Mouse (Mus musculus) heart, embryonic 12.5 days (tissue): ENCODE measurements around the gene Lpcat2. TPM values are rescaled to one million over a fixed set of nuclear protein-coding genes. Genes with fewer than 3 reads are reported as not detected.
A peak's percentile ranks its signal among the peaks of the same experiment; 100 is the strongest.

Experiments
- ATAC-seq: fragments of 200-750 bp; cut with Nextera tagmentation; 2 replicates; pipeline ENCODE4 v1.8.0; 2017; ENCODE audit warnings: moderate TSS enrichment, moderate library complexity; ENCODE audit not compliant: insufficient number of reproducible peaks, low FRiP score
- H3K27ac ChIP-seq: fragments of 300-500 bp; sonication (generic); 2 replicates; pipeline ENCODE4 v1.5.1; 2016; ENCODE audit warnings: mild to moderate bottlenecking, moderate library complexity; ENCODE audit not compliant: poor library complexity, severe bottlenecking
- H3K27me3 ChIP-seq: fragments of 300-500 bp; sonication (generic); replicated peaks from 2 replicates; pipeline ENCODE4 v1.6.1; 2016; ENCODE audit warnings: mild to moderate bottlenecking, moderate library complexity
- H3K36me3 ChIP-seq: fragments of 300-500 bp; sonication (generic); 2 replicates; pipeline ENCODE4 v1.6.1; 2016; ENCODE audit warnings: mild to moderate bottlenecking, moderate library complexity
- H3K4me1 ChIP-seq: fragments of 300-500 bp; sonication (generic); replicated peaks from 2 replicates; pipeline ENCODE4 v1.6.1; 2016; ENCODE audit warnings: mild to moderate bottlenecking
- H3K4me2 ChIP-seq: fragments of 300-500 bp; sonication (generic); 2 replicates; pipeline ENCODE4 v1.6.1; 2016; ENCODE audit warnings: mild to moderate bottlenecking, moderate library complexity
- H3K4me3 ChIP-seq: fragments of 300-500 bp; sonication (generic); 2 replicates; pipeline ENCODE4 v1.5.1; 2016; ENCODE audit warnings: mild to moderate bottlenecking
- H3K9ac ChIP-seq: fragments of 300-500 bp; sonication (generic); 2 replicates; pipeline ENCODE4 v1.6.1; 2016; ENCODE audit warnings: mild to moderate bottlenecking, moderate library complexity
- H3K9me3 ChIP-seq: fragments of 300-500 bp; sonication (generic); replicated peaks from 2 replicates; pipeline ENCODE4 v1.6.1; 2016; ENCODE audit warnings: mild to moderate bottlenecking, moderate library complexity
- WGBS: fragments of 180-500 bp; shearing (Covaris S2); methylation state at CpG from one replicate; pipeline ENCODE4 v1.1.7; 2016; 5-methylcytosine and 5-hydroxymethylcytosine counted together
- polyA plus RNA-seq: library from polyadenylated mRNA; unstranded; fragments of >200 nt; fragmentation: Nextera tagmentation; extraction: Ambion mirVana; gene quantifications from 2 replicates; pipeline ENCODE4 v1.2.1, GENCODE M21; 2016

Gene Lpcat2
- polyA plus RNA-seq, 1 experiment from 2014 or later = 3.0 TPM

DNA sequence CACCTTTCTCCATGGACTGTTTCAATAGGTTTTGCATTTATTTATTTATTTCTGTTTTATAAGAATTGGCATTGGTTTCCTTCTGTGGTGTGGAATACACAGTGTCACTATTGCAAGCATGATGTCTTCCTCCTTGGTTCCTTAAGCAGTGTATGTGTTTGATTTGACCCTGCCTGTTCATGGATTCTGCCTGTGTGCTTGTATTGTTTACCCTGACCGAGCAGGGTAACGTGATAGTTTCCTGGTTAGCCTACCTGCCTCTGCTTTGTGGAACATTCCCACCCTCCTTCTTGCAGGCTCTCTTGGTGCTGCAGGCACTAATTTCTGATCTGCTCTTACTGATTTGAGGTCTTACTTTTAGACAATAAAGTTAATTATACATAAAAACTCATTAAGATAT, 38.7 kb downstream of the Lpcat2 start:
- no peak overlapping the region for H3K27ac ChIP-seq
- H3K4me1 ChIP-seq = no peaks in the 10 kb centered on the region
- no peak for ATAC-seq
- H3K4me3 ChIP-seq = no peak overlapping the region
- H3K4me2 ChIP-seq = no peak overlapping the region
- 76% methylated on average over 2 of the region's 2 CpGs for WGBS
- no peak overlapping the region for H3K9ac ChIP-seq
- H3K27me3 ChIP-seq = no peaks in the 10 kb centered on the region
- no peaks in the 10 kb centered on the region for H3K36me3 ChIP-seq
- H3K9me3 ChIP-seq = no peaks in the 10 kb centered on the region

DNA sequence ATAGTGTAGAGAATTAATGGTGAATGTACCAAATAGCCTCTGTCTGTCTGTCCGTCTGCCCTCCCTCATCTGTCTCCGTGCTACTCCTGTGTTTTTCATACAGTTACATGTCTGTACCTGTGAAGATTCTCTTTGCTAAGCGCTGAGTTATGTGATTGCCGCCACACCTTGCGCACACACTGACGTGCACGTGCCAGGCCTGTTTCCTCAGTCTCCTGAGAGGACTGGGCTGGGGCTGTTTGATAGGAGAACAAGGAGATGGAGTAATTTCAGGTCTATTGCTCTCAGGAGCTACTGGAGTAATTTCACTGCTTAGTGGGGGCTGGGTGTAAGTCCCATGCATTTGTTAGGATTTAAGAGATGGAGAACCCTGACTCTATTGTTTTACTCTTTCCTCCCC, 39.9 kb downstream of the Lpcat2 start:
- Histone ChIP-seq H3K4me3 (no peak overlapping the region), H3K36me3 (no peaks in the 10 kb centered on the region), H3K9ac (no peak overlapping the region), H3K27me3 (no peaks in the 10 kb centered on the region), H3K4me2 (no peak overlapping the region), H3K9me3 (no peaks in the 10 kb centered on the region), H3K27ac (no peak overlapping the region), H3K4me1 (no peaks in the 10 kb centered on the region)
- WGBS = 90% methylated on average over 7 of the region's 7 CpGs
- no peak for ATAC-seq

DNA sequence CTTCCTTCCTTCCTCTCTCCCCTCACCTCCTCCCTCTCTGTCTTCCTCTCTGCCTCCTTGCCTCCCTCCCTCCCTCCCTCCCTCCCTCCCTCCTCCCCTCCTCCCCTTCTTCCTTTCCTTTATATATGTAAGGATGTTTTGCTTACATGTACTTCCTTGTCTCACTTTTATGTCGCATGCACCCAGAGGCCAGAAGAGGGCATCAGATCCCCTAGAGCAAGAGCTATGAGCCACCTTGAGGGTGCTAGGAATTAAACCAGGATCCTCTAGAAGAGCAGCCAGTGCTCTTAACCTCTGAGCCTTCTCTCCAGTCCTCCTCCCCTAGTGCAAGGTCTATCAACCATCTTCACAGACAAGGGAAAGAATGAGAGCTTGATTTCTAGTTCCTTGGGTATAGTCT, 40.9 kb downstream of the Lpcat2 start:
- Histone ChIP-seq H3K36me3 (no peaks in the 10 kb centered on the region), H3K27me3 (no peaks in the 10 kb centered on the region), H3K4me3 (no peak overlapping the region), H3K9ac (no peak overlapping the region), H3K4me1 (no peaks in the 10 kb centered on the region), H3K4me2 (no peak overlapping the region), H3K9me3 (no peaks in the 10 kb centered on the region), H3K27ac (peak overlapping the region; percentile 57)
- no peak for ATAC-seq
- 80% methylated on average over 1 of the region's 1 CpGs for WGBS

DNA sequence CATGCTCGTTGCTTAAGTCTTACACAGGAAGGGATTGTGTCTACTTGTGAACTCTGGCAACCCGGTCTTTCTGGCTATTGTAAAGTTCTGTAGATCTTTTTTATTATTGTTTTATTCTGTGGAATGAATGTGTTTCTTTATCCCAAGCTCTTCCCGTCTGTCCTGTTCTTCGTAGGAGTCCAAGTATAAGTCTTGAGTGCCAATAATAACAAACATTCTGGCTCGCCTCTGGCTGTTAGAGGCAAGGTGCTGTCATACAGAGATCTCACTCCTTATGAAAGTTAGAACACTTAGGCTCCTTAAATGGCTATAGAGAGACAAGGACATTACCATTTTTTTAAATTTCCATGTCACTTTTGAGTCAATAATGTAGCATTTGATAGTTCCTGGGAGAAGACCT, 41.5 kb downstream of the Lpcat2 start:
- 0 out of 2 replicates have a peak, but pooled peaks have one; percentile 48 for ATAC-seq
- H3K4me2 ChIP-seq = no peak overlapping the region
- no peak overlapping the region for H3K4me3 ChIP-seq
- no peaks in the 10 kb centered on the region for H3K36me3 ChIP-seq
- H3K4me1 ChIP-seq = no peaks in the 10 kb centered on the region
- H3K27ac ChIP-seq = peak overlapping the region; percentile 57; the same call in 1 of the 2 replicates
- WGBS = 55% methylated on average over 5 of the region's 5 CpGs
- H3K9ac ChIP-seq = no peak overlapping the region
- no peaks in the 10 kb centered on the region for H3K9me3 ChIP-seq
- no peaks in the 10 kb centered on the region for H3K27me3 ChIP-seq

DNA sequence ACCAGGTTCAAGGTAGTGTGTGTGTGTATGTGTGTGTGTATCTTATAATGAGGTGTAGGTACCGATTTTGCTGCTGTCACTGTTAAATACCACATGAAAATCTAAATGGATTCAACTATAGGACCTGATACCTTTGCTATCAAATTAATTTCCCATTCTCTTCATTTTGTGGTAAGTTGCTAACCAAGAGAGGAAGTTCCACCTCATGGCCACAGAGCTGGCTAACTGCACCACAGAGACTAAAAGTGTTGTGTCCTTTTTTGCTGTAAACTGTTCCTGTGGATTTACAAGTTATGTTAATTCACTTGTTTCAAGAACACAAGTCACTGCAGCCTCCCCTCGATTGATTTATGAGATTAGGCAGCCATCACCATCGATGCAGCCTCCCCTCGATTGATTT, 42.7 kb downstream of the Lpcat2 start:
- H3K27ac ChIP-seq = no peak overlapping the region
- no peaks in the 10 kb centered on the region for H3K9me3 ChIP-seq
- no peaks in the 10 kb centered on the region for H3K4me1 ChIP-seq
- no peak overlapping the region for H3K4me2 ChIP-seq
- no peak overlapping the region for H3K4me3 ChIP-seq
- ATAC-seq = no peak
- WGBS = 70% methylated on average over 4 of the region's 4 CpGs
- no peaks in the 10 kb centered on the region for H3K27me3 ChIP-seq
- no peak overlapping the region for H3K9ac ChIP-seq
- H3K36me3 ChIP-seq = no peaks in the 10 kb centered on the region

DNA sequence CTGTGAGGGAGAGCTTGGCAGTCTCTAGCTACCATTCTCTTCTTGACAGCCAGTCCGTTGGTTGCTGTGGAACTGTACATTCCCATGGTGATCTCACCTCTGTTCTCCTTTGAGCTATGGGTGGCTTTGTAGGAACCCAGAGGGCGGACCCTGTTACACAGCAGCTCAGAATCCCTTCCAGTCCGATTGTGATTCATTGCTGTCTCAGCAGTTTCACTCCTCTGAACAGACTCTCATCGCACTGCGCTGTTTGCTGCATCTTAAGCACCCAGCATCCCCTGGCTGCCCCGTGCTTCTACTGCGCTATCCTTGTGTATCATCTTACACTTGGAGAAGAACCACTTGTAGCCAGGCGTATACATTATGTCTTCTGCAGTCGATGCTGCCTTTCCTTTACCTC, 44.5 kb downstream of the Lpcat2 start:
- Histone ChIP-seq H3K27me3 (no peaks in the 10 kb centered on the region), H3K4me2 (no peak overlapping the region), H3K4me1 (no peaks in the 10 kb centered on the region), H3K27ac (no peak overlapping the region), H3K9ac (no peak overlapping the region), H3K36me3 (no peaks in the 10 kb centered on the region), H3K4me3 (no peak overlapping the region), H3K9me3 (no peaks in the 10 kb centered on the region)
- ATAC-seq = no peak
- 84% methylated on average over 9 of the region's 9 CpGs for WGBS

DNA sequence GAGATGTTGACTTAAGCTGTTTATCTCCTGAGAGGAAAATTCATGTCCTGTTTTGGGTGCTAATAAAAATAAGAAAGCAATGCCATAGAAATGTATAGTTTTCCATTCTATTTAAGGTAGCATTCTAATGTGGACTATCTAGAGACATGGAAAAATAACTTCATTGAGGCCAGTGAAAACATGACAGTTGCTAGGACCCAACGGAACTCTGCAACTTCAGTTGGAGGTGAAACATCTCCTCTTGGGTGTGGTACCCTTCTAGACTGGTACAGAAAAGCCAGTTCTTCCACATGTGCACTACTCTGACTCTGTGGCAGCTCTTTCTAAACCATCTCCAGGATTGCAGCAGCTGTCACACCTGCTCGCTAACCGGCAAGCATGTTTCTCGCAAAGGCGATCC, 46.0 kb downstream of the Lpcat2 start, which contains the start of gene Capns2:
Gene Capns2, plus strand, starts transcription at position 301 of the 400 bp plus-strand sequence.
- ATAC-seq = no peak
- Histone ChIP-seq H3K27ac (no peak within 1 kb of the TSS), H3K9ac (no peak within 1 kb of the TSS), H3K4me1 (no peaks in the 10 kb centered on the region), H3K9me3 (no peaks in the 10 kb centered on the region), H3K4me3 (no peak within 1 kb of the TSS), H3K27me3 (no peaks in the 10 kb centered on the region), H3K36me3 (no peaks in the 10 kb centered on the region), H3K4me2 (no peak within 1 kb of the TSS)
- WGBS = 84% methylated on average over 5 of the region's 5 CpGs

DNA sequence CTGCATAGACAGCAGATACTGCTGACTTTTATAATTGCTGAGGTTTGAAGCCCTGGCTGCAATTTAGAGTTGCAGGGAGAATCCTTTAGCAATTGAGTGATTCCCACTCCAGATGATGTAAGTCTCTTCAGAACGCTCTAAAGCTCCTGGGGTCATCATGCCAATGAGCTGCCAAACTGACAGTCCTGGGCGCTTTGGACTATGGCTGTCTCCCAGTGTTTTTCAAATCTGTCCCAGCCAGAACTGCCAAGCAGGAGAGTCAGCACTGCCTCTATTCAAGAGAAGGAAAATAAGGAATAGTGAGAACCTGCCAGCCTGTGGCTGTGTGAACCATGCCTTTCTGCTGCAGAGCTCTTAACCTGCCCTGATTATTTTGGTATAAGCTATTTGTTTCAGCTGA, 47.8 kb downstream of the Lpcat2 start:
- Histone ChIP-seq H3K9ac (no peak overlapping the region), H3K4me1 (no peaks in the 10 kb centered on the region), H3K27me3 (no peaks in the 10 kb centered on the region), H3K27ac (no peak overlapping the region), H3K36me3 (no peaks in the 10 kb centered on the region), H3K4me3 (no peak overlapping the region), H3K9me3 (no peaks in the 10 kb centered on the region), H3K4me2 (no peak overlapping the region)
- ATAC-seq = no peak
- WGBS = 83% methylated on average over 2 of the region's 2 CpGs

DNA sequence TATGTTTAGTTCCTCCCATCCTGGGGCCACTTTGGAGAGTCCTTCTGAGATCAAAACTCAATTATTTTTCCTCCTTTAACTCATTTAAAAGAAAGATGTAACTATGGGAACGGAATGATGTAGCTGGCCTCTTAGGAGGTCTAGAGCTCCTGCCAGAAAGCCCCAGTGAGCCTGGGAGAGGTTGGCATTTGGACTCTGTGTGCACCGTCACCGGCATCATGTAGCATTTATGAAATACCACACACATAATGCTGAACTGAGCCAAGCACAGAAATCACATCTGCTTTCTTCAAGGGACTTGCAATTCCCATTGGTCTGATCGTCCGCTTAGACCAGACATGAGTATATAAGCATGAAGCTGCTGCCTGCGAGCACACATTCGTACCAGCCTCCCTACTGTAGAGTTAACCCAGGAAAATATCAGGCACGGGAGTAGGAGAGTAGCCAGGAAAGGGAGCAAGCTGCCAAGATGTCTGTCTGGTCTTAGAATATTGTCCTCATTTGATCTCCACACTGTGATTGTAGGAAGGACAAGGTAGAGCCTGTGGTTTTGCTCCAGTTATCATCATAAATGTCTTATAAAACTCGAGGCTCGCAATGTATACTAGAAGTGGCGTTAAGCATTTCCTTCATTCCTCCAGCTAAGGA, 48.5 kb downstream of the Lpcat2 start:
- no peaks in the 10 kb centered on the region for H3K36me3 ChIP-seq
- H3K9ac ChIP-seq = no peak overlapping the region
- 84% methylated on average over 11 of the region's 11 CpGs for WGBS
- no peaks in the 10 kb centered on the region for H3K9me3 ChIP-seq
- no peak for ATAC-seq
- H3K27me3 ChIP-seq = no peaks in the 10 kb centered on the region
- no peak overlapping the region for H3K4me3 ChIP-seq
- H3K4me2 ChIP-seq = no peak overlapping the region
- no peaks in the 10 kb centered on the region for H3K4me1 ChIP-seq
- no peak overlapping the region for H3K27ac ChIP-seq

DNA sequence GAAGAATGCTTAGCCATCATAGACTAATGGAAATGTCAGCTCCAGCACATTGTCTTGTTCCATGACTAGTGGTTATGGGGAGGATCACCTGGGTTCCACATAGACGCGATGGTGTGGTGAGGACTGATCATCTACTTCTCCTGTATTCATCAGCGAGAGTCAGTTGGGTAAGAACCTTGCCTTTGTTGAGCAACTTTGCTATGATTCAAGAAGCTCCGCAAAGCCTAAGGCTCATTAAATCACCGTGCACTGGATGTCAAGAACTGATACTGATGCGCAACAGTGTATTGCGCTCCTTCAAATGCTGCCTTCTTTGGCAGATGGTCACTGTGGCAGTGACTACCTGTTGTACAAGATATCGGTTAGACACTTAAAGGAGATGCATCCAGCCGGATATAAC, 51.4 kb downstream of the Lpcat2 start:
- no peak for ATAC-seq
- Histone ChIP-seq H3K4me3 (no peak overlapping the region), H3K27ac (no peak overlapping the region), H3K4me2 (no peak overlapping the region), H3K36me3 (no peaks in the 10 kb centered on the region), H3K27me3 (no peaks in the 10 kb centered on the region), H3K9ac (no peak overlapping the region), H3K9me3 (no peaks in the 10 kb centered on the region), H3K4me1 (no peaks in the 10 kb centered on the region)
- WGBS = 90% methylated on average over 9 of the region's 9 CpGs

DNA sequence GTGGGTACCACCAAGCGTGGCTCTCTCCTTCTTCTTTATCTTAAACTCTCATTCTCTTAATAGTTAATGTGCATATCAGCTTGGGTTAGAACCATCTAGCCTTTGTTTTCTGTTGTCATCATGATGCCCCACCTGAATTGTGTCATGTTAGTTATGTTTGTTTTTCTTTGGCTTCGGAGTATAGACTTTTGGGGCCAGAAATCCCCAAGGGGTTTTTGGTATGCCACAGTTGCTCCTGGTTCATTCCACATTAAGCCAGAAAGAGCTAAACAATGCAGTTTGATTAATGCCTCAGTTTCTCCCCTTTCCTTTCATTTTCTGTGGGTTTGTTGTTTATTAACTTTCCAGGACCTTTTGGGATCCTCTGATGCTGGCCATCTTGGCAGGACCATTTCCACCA, 53.3 kb downstream of the Lpcat2 start:
- H3K4me1 ChIP-seq = no peaks in the 10 kb centered on the region
- H3K9me3 ChIP-seq = no peaks in the 10 kb centered on the region
- H3K4me3 ChIP-seq = no peak overlapping the region
- no peak overlapping the region for H3K9ac ChIP-seq
- H3K36me3 ChIP-seq = no peaks in the 10 kb centered on the region
- WGBS = 71% methylated on average over 2 of the region's 2 CpGs
- no peak overlapping the region for H3K27ac ChIP-seq
- ATAC-seq = no peak
- no peaks in the 10 kb centered on the region for H3K27me3 ChIP-seq
- no peak overlapping the region for H3K4me2 ChIP-seq

DNA sequence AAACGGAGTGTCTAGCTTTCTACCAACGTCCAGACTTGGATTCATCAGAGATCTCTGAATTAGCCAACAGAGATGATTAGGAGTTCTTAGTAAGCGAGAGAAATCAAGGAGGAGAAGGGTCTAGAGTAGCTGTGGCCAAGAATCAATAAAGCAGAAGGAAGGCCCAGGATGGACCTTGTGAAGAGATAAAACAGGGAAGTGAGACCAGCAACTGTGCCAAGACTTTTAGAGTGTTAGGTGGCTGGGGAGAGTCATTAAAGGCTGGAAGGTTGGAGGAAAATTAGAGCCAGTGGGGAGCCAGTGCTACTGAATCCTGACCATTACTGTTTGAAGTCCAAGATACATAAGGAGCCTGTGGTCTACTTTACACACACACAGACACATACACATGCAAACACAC, 56.3 kb downstream of the Lpcat2 start:
- 71% methylated on average over 3 of the region's 3 CpGs for WGBS
- Histone ChIP-seq H3K4me3 (no peak overlapping the region), H3K9me3 (no peaks in the 10 kb centered on the region), H3K27ac (no peak overlapping the region), H3K9ac (no peak overlapping the region), H3K27me3 (no peaks in the 10 kb centered on the region), H3K4me1 (no peaks in the 10 kb centered on the region), H3K4me2 (no peak overlapping the region), H3K36me3 (no peaks in the 10 kb centered on the region)
- ATAC-seq = no peak
